Mouse (Mus musculus): ENCODE results near the gene Cotl1.

DNA sequence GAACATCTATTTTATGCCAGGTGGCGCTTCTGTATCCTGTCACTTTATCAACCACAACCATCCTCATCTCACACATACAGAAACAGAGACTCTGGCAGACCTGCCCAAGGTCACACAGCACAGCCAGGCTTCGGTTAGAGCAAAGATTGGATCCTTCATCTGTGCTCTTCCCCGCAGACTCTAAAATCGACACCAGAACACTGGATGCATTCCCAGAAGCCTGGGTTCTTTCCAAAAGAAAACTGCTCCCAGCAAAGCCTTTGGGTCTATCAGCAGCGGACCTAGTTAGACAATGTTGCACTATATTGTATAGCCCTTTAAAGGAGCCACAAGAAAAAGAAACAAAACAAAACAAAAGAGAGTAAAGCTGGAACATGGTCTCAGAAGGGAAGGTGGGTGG lies 5.1 kb downstream of the Cotl1 start:
- TF ChIP-seq CTCF (IDR thresholded peaks at IDR 0.05) (no peak), EP300 (IDR thresholded peaks at IDR 0.05) (no peak)
